ENCODE assay signal across 22 mouse cellular contexts in genomic region chr9:101053279-101053678, GRCm38 (mm10). TPM values are rescaled to one million over a fixed set of nuclear protein-coding genes. Genes with fewer than 3 reads are reported as not detected.
DNase-seq lines count a peak whose midpoint lies in the region; ATAC-seq and TF ChIP-seq lines count a peak whose summit lies in the region.
"Had no signal": no experiment of that assay in that cellular context is flagged by ENCODE, and none has a peak within 500 bp of the region (broad histone marks: within the 10 kb centered on the region; RNA-seq: fewer than 3 reads in every experiment).

No protein-coding gene starts in this region.

- H3K36me3 ChIP-seq in intestine, embryonic 15.5 days = no peaks in the 10 kb centered on the region
- H3K36me3 ChIP-seq in stomach, embryonic 16.5 days (ENCODE audit: control insufficient read depth, insufficient read depth, low read length) = no peaks in the 10 kb centered on the region
- no peaks in the 10 kb centered on the region for H3K36me3 ChIP-seq in hindbrain, embryonic 16.5 days (ENCODE audit: control insufficient read depth, insufficient read depth, low read length)
- H3K36me3 ChIP-seq in midbrain, embryonic 11.5 days (ENCODE audit: control insufficient read depth, insufficient read depth, low read length) = no peaks in the 10 kb centered on the region
- H3K36me3 ChIP-seq: embryonic facial prominence, embryonic 12.5 days; forebrain, embryonic 12.5 days; hindbrain, embryonic 12.5 days had no signal

- no peak overlapping the region for H3K4me3 ChIP-seq in left cerebral cortex, adult 2 months
- H3K4me3 ChIP-seq in intestine, embryonic 15.5 days (replicated peaks) = no peak overlapping the region
- no peak overlapping the region for H3K4me3 ChIP-seq in stomach, embryonic 16.5 days (replicated peaks; ENCODE audit: low read length)
- H3K4me3 ChIP-seq in hindbrain, embryonic 16.5 days (ENCODE audit: low read length) = no peak overlapping the region
- no peak overlapping the region for H3K4me3 ChIP-seq in midbrain, embryonic 11.5 days (ENCODE audit: low read depth, low read length)
- H3K4me3 ChIP-seq: embryonic facial prominence, embryonic 12.5 days; forebrain, embryonic 12.5 days; gastrocnemius, adult 2 months; hindbrain, embryonic 12.5 days had no signal

- H3K27me3 ChIP-seq in intestine, embryonic 15.5 days (replicated peaks) = no peaks in the 10 kb centered on the region
- no peaks in the 10 kb centered on the region for H3K27me3 ChIP-seq in stomach, embryonic 16.5 days (ENCODE audit: control insufficient read depth, insufficient read depth, low read length)
- no peaks in the 10 kb centered on the region for H3K27me3 ChIP-seq in hindbrain, embryonic 16.5 days (replicated peaks; ENCODE audit: control insufficient read depth, insufficient read depth, low read length)
- no peaks in the 10 kb centered on the region for H3K27me3 ChIP-seq in midbrain, embryonic 11.5 days (ENCODE audit: control insufficient read depth, insufficient read depth, low read length)
- H3K27me3 ChIP-seq: embryonic facial prominence, embryonic 12.5 days; forebrain, embryonic 12.5 days; hindbrain, embryonic 12.5 days; Patski had no signal

- intact Hi-C loops in left cerebral cortex, adult 2 months (cut with DNase I) = no loop called here

- no peak for DNase-seq in left cerebral cortex, adult 2 months (ENCODE audit: extremely low spot score in 1 of 2, low spot score in 2 of 2)
- DNase-seq in left cerebral cortex, adult 9 months (ENCODE audit: low spot score in 2 of 2) = no peak
- DNase-seq in ES-CJ7 (ENCODE audit: low read depth, low spot score) = peak; percentile 58
- no peak for DNase-seq in embryo, embryonic 10.5 days (ENCODE audit: low spot score)
- no peak for DNase-seq in midbrain, embryonic 11.5 days (ENCODE audit: low spot score, missing footprints)
- DNase-seq: adrenal gland, adult 2 months; adrenal gland, postnatal 25 days; cerebellum, adult 2 months; cerebellum, postnatal 10 days; gastrocnemius, adult 2 months; gastrocnemius, postnatal 25 days; heart, postnatal 10 days; heart, postnatal 4 days had no signal

- no peak overlapping the region for H3K27ac ChIP-seq in left cerebral cortex, adult 2 months
- H3K27ac ChIP-seq in intestine, embryonic 15.5 days = no peak overlapping the region
- peak overlapping the region; percentile 44; the same call in 1 of the 2 replicates for H3K27ac ChIP-seq in stomach, embryonic 16.5 days (ENCODE audit: low read length)
- H3K27ac ChIP-seq in hindbrain, embryonic 16.5 days (ENCODE audit: low read depth, low read length) = no peak overlapping the region
- no peak overlapping the region for H3K27ac ChIP-seq in midbrain, embryonic 11.5 days (ENCODE audit: low read depth, low read length)
- H3K27ac ChIP-seq: embryonic facial prominence, embryonic 12.5 days; forebrain, embryonic 12.5 days; gastrocnemius, adult 2 months; hindbrain, embryonic 12.5 days; hindbrain, postnatal 0 days had no signal

- H3K9ac ChIP-seq in intestine, embryonic 15.5 days = no peak overlapping the region
- H3K9ac ChIP-seq in stomach, embryonic 16.5 days (ENCODE audit: low read length) = no peak overlapping the region
- H3K9ac ChIP-seq in hindbrain, embryonic 16.5 days (ENCODE audit: low read depth, low read length) = no peak overlapping the region
- H3K9ac ChIP-seq in midbrain, embryonic 11.5 days (ENCODE audit: low read length) = no peak overlapping the region
- H3K9ac ChIP-seq: embryonic facial prominence, embryonic 12.5 days; forebrain, embryonic 12.5 days; hindbrain, embryonic 12.5 days had no signal

- H3K9me3 ChIP-seq in intestine, embryonic 15.5 days = no peaks in the 10 kb centered on the region
- no peaks in the 10 kb centered on the region for H3K9me3 ChIP-seq in stomach, embryonic 16.5 days (replicated peaks; ENCODE audit: control insufficient read depth, low read length)
- H3K9me3 ChIP-seq in hindbrain, embryonic 16.5 days (ENCODE audit: control insufficient read depth, low read length) = no peaks in the 10 kb centered on the region
- no peaks in the 10 kb centered on the region for H3K9me3 ChIP-seq in midbrain, embryonic 11.5 days (ENCODE audit: control insufficient read depth, low read length)
- H3K9me3 ChIP-seq: embryonic facial prominence, embryonic 12.5 days; forebrain, embryonic 12.5 days; hindbrain, embryonic 12.5 days had no signal

- 0 out of 2 replicates have a peak overlapping the region, but pooled peaks have one; percentile 17 for H3K4me2 ChIP-seq in intestine, embryonic 15.5 days (replicated peaks)
- no peak overlapping the region for H3K4me2 ChIP-seq in stomach, embryonic 16.5 days (ENCODE audit: low read depth, low read length)
- H3K4me2 ChIP-seq in hindbrain, embryonic 16.5 days (ENCODE audit: low read length) = no peak overlapping the region
- no peak overlapping the region for H3K4me2 ChIP-seq in midbrain, embryonic 11.5 days
- H3K4me2 ChIP-seq: embryonic facial prominence, embryonic 12.5 days; forebrain, embryonic 12.5 days; hindbrain, embryonic 12.5 days had no signal

- ATAC-seq in intestine, embryonic 15.5 days = peak; percentile 80
- no peak for ATAC-seq in stomach, embryonic 16.5 days (ENCODE audit: insufficient read depth, low FRiP score)
- ATAC-seq in hindbrain, embryonic 16.5 days = no peak
- no peak for ATAC-seq in midbrain, embryonic 11.5 days (ENCODE audit: low FRiP score)
- ATAC-seq: forebrain, embryonic 16.5 days; hindbrain, postnatal 0 days; Patski had no signal

- 0 out of 2 replicates have a peak, but pooled peaks cover 2% of the 10 kb centered on the region for H3K4me1 ChIP-seq in intestine, embryonic 15.5 days (replicated peaks)
- no peaks in the 10 kb centered on the region for H3K4me1 ChIP-seq in stomach, embryonic 16.5 days (ENCODE audit: control insufficient read depth, insufficient read depth, low read length)
- no peaks in the 10 kb centered on the region for H3K4me1 ChIP-seq in hindbrain, embryonic 16.5 days (ENCODE audit: control insufficient read depth, insufficient read depth, low read depth, low read length)
- no peaks in the 10 kb centered on the region for H3K4me1 ChIP-seq in midbrain, embryonic 11.5 days (ENCODE audit: control insufficient read depth, insufficient read depth, low read length)
- H3K4me1 ChIP-seq: embryonic facial prominence, embryonic 12.5 days; forebrain, embryonic 12.5 days; hindbrain, embryonic 12.5 days had no signal

- WGBS in intestine, embryonic 15.5 days = 55% methylated on average over 14 of the region's 14 CpGs
- 56% methylated on average over 14 of the region's 14 CpGs for WGBS in stomach, embryonic 16.5 days
- WGBS in hindbrain, embryonic 16.5 days = 77% methylated on average over 14 of the region's 14 CpGs
- WGBS in midbrain, embryonic 11.5 days = 77% methylated on average over 14 of the region's 14 CpGs

- TF ChIP-seq CTCF in left cerebral cortex, adult 2 months (IDR thresholded peaks at IDR 0.05) = peak; percentile 5; the same call in 1 of the 2 replicates

RNA-seq across cellular contexts. Expression of gene Pccb, which starts 18.6 kb away (rescaled TPM):
- 10 to 100 TPM; 38.0 to 38.7 TPM for total RNA-seq in left cerebral cortex, adult 2 months (2021)
- 25.1 and 25.5 TPM in 2 replicates for polyA plus RNA-seq in intestine, embryonic 15.5 days (2015; fragmentation: Nextera tagmentation; extraction: Ambion mirVana)
- 27.7 and 29.1 TPM in 2 replicates for polyA plus RNA-seq in stomach, embryonic 16.5 days (2015; fragmentation: Nextera tagmentation; extraction: Ambion mirVana)
- 27.7 and 28.7 TPM in 2 replicates for polyA plus RNA-seq in hindbrain, embryonic 16.5 days (2015; fragmentation: Nextera tagmentation; extraction: Ambion mirVana)
- 14.3 and 15.9 TPM in 2 replicates for polyA plus RNA-seq in midbrain, embryonic 11.5 days (2014; fragmentation: Nextera tagmentation; extraction: Ambion mirVana)

RNA-seq across cellular contexts. Expression of gene Msl2, which starts 20.6 kb away (rescaled TPM):
- total RNA-seq in left cerebral cortex, adult 2 months (2021) = 10 to 100 TPM; 61.7 to 64.5 TPM
- polyA plus RNA-seq in intestine, embryonic 15.5 days (2015; fragmentation: Nextera tagmentation; extraction: Ambion mirVana) = 4.7 and 5.1 TPM in 2 replicates
- polyA plus RNA-seq in stomach, embryonic 16.5 days (2015; fragmentation: Nextera tagmentation; extraction: Ambion mirVana) = 2.9 and 3.2 TPM in 2 replicates
- 2.6 and 2.7 TPM in 2 replicates for polyA plus RNA-seq in hindbrain, embryonic 16.5 days (2015; fragmentation: Nextera tagmentation; extraction: Ambion mirVana)
- polyA plus RNA-seq in midbrain, embryonic 11.5 days (2014; fragmentation: Nextera tagmentation; extraction: Ambion mirVana) = 5.6 and 6.0 TPM in 2 replicates
